Mouse (Mus musculus) embryo, embryonic 10.5 days (tissue): ENCODE measurements around the gene Fam178b.

ENCODE experiments used
- DNase-seq: peaks from one replicate; pipeline ENCODE4 v3.0.0-alpha.2; 2015; ENCODE audit warnings: low spot score

Fam178b gene

GRCm38 (mm10) chr1:36566425-36566824 lies 116.6 kb downstream of the Fam178b start:
- DNase-seq = no peak

- no peak for DNase-seq
These were observed 118.9 kb downstream of the Fam178b start for GRCm38 (mm10) chr1:36564101-36564500.

GRCm38 (mm10) chr1:36563632-36564031 lies 119.4 kb downstream of the Fam178b start:
- no peak for DNase-seq

GRCm38 (mm10) chr1:36563197-36563596 lies 119.8 kb downstream of the Fam178b start:
- DNase-seq = no peak

DNA sequence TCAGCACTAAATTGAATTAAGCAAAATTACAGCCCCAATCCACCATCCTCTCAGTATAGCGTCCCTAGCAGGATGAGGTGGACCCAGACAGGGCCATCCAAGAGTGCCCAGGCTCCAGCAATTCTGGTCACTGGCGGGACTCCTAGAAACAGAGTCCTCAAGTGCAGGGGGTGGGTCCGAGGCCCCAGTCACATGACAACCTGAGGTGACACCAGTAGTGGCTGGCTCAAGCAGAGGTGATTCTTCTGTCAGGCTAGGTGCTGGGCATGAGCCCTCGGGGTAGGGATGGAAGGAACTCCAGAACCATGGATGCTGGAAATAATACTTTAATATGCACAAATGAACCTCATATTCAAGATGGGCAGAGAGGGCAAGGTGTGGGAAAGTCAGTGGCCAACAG lies 120.6 kb downstream of the Fam178b start:
- no peak for DNase-seq

- no peak for DNase-seq
These were observed 122.1 kb downstream of the Fam178b start for GRCm38 (mm10) chr1:36560903-36561302.

- no peak for DNase-seq
These were observed 123.1 kb downstream of the Fam178b start for GRCm38 (mm10) chr1:36559888-36560287.

- DNase-seq = peak; percentile 47
These were observed 123.7 kb downstream of the Fam178b start for GRCm38 (mm10) chr1:36559256-36559655.

GRCm38 (mm10) chr1:36558031-36558993 lies 124.7 kb downstream of the Fam178b start, which contains the start of gene Sema4c:
TSS of gene Sema4c (minus strand) at chr1:36558349.
- peak; percentile 90 for DNase-seq

DNA sequence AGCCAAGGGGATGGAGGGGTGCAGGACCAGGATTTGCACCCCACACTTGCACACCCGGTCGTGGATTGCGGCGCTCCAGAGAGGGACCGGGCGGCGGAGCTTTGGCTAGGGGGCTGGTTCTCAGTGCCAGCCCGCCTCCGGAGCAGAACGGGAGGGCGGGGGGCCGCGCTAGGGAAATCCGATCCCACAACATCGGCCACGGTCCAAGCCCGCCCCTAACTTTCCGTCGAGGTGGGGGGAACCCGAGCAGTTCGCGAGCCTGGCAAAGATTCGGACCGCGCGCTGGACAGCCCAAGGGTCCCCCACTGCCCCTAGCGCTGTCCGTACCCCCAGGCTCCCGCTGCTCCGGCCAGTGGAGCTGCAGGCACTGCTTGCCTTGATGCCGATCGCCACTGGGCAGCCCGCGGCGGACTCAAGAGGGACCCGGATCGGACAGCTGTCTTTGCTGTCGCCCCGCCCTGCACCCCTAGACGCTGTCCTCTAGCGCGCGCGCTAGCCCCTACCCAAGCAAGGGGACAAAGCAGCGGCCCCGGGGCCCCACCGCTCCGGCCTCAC lies 125.4 kb downstream of the Fam178b start:
- DNase-seq = peak; percentile 84

GRCm38 (mm10) chr1:36556553-36557456 lies 126.2 kb downstream of the Fam178b start:
- peak; percentile 97 for DNase-seq

DNA sequence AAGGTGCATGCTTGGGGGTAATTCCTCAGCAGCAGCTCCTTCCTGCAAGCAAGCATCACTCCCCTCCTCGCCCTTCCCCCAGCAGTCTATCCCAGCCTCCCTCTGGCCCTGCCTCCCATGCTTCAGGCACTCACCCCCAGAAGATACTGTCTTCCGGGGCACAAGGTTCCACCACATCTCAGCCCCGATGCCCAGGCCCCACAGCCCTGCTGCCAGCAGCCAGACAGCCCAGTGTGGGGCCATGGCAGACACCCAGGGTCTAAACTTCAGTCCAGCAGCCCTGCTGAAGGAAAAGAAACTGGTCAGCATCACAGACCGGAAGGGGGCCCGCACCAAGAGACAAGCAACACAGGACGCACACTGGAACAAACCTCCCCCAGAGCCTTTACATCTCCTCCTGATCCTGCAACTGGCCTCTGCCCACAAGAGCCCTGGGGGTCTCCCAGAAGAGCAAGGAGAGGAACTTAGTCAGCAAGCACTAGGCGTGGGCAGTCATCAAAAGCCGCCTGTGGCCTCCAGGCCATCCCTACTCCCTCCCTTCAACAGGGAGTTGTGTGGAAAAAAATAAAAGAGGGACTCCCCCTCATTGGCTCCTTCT lies 127.1 kb downstream of the Fam178b start:
- peak; percentile 54 for DNase-seq

GRCm38 (mm10) chr1:36554633-36555399 lies 128.2 kb downstream of the Fam178b start:
- DNase-seq = no peak

- no peak for DNase-seq
These were observed 130.5 kb downstream of the Fam178b start for GRCm38 (mm10) chr1:36552506-36552905.

DNA sequence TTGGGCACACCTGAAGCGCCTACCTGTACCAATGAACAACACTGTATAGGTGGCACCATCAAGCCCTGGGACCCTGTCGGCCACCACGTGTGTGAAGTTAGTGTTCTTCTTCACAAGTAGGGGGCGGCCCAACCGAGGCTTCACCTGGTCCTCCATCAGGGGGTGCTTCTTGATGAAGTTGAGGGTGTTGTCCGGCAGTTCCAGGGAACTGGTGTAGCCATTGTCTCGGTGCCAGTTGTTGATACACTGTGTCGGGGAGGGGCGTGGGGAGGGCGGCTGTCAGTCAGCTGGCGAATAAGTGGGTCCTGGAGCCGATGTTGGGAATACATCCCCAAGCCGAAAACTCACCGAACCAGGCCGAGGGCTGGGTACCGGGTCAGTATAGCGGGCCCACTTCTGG lies 131.1 kb downstream of the Fam178b start:
- DNase-seq = no peak

DNA sequence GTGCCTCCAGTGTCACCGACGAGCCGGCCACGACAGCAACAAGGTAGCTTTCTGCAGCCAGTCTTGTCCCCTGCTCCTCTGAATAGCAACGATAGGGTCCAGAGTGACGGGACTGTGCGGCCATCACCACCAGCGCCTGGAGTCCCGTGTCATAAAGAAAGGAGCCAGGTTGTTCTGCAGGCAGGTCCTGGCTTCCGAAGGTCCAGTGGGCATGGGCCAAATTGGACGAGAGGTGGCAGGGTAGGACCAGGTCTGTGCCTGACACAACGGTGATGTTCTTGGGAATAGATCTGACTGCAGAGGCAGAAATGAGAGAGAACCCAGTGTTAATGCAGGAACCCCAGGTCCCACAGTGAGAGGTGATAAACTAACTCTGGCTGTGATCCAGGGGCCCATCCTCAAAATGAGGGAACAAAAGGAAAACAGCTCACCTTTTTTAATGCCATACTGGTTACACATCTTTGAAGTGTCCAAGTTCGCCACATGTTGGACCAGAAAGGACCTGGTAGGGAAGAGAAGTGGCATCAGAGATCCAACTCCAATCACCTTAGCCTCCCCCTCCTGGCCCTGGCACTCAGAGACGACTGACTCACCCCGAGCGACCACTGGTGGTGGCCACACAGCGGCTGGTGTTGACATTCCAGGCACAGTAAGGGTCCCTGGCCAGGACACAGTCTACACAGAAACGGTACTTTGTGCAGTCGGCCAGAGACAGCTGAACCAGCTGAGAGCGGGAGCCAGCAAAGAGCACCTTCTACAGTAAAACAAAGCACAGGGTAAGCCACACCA lies 132.7 kb downstream of the Fam178b start:
- no peak for DNase-seq

GRCm38 (mm10) chr1:36549491-36549890 lies 133.5 kb downstream of the Fam178b start:
- no peak for DNase-seq

GRCm38 (mm10) chr1:36548771-36549170 lies 134.2 kb downstream of the Fam178b start:
- no peak for DNase-seq

- no peak for DNase-seq
These were observed 134.9 kb downstream of the Fam178b start for GRCm38 (mm10) chr1:36547981-36548598.
